Mouse (Mus musculus) myocyte (in vitro differentiated cells): ENCODE data around the gene 6030458C11Rik.

Experiments
- MAX ChIP-seq: IDR thresholded peaks from one replicate; pipeline ENCODE4 v1.6.1; 2011; ENCODE audit warnings: low read depth, mild to moderate bottlenecking, control low read depth
- MYOG ChIP-seq, 3 experiments: IDR thresholded peaks; one replicate each; pipeline ENCODE4 v1.6.1; 2011; ENCODE audit warnings: control low read depth in 2 of 3, low read depth in 2 of 3, mild to moderate bottlenecking in 2 of 3; ENCODE audit not compliant: insufficient read length in 2 of 3, control insufficient read depth in 1 of 3, insufficient read depth in 1 of 3
- POLR2A ChIP-seq: IDR thresholded peaks from one replicate; pipeline ENCODE4 v1.6.1; 2011; ENCODE audit warnings: low read depth, mild to moderate bottlenecking, control low read depth, moderate library complexity; ENCODE audit not compliant: insufficient read length
- POLR2AphosphoS2 ChIP-seq: IDR thresholded peaks from one replicate; pipeline ENCODE4 v1.6.1; 2011; ENCODE audit warnings: low read depth, control low read depth; ENCODE audit not compliant: insufficient read length

DNA sequence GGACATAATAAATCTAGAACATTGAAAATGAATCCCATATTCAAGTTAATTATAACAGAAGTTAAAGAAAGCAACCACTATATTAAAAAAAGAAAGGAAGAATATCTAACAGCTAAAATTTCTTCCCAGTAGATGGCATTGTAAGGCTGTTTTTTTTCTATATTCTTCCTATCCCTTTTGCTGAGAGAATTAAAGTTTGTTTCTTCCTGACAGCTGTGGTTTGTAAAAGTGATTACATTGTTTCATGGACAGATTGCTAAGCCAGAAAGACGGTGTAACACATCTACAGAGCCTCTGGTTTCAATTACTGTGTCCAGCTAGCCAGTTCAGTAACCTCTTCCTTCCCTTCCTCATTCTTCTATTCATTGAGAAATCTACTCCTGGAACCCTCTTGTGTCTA lies 39.2 kb upstream of the 6030458C11Rik start:
- TF ChIP-seq POLR2A (no peak), MAX (no peak), POLR2AphosphoS2 (no peak), MYOG (IDR thresholded peaks at IDR 0.05; ENCODE audit: control insufficient read depth in 1 of 3, insufficient read depth in 1 of 3, insufficient read length in 2 of 3, low read depth in 2 of 3) (no peak)
